In genomic region chr11:78886693-78887092, GRCm38 (mm10) we compare ENCODE assay signal across 8 mouse cellular contexts. TPM values are rescaled to one million over a fixed set of nuclear protein-coding genes. Genes with fewer than 3 reads are reported as not detected.
DNase-seq lines count a peak whose midpoint lies in the region; ATAC-seq lines count a peak whose summit lies in the region.

No protein-coding gene starts in this region.

- no peaks in the 10 kb centered on the region for H3K27me3 ChIP-seq in forebrain, embryonic 12.5 days
- H3K27me3 ChIP-seq in limb, embryonic 11.5 days (ENCODE audit: control insufficient read depth, insufficient read depth, low read length): no peaks in the 10 kb centered on the region

- peaks cover 19% of the 10 kb centered on the region for H3K4me1 ChIP-seq in forebrain, embryonic 12.5 days
- H3K4me1 ChIP-seq in limb, embryonic 11.5 days (ENCODE audit: control insufficient read depth, insufficient read depth, low read length): peaks cover 4% of the 10 kb centered on the region; the same call in 1 of the 2 replicates

- H3K27ac ChIP-seq in forebrain, embryonic 12.5 days: peak overlapping the region; percentile 88
- peak overlapping the region; percentile 70 for H3K27ac ChIP-seq in limb, embryonic 11.5 days (replicated peaks; ENCODE audit: low read depth, low read length)

- no peak overlapping the region for H3K4me3 ChIP-seq in forebrain, embryonic 12.5 days (replicated peaks)
- no peak overlapping the region for H3K4me3 ChIP-seq in limb, embryonic 11.5 days (ENCODE audit: low read depth, low read length)

- 15% methylated on average over 1 of the region's 1 CpGs for WGBS in forebrain, embryonic 12.5 days
- 56% methylated on average over 1 of the region's 1 CpGs for WGBS in limb, embryonic 11.5 days

- no peak overlapping the region for H3K9ac ChIP-seq in forebrain, embryonic 12.5 days
- H3K9ac ChIP-seq in limb, embryonic 11.5 days (ENCODE audit: low read length): no peak overlapping the region

- ATAC-seq in cerebellum, adult (ENCODE audit: insufficient number of reproducible peaks, low FRiP score, low TSS enrichment): no peak
- ATAC-seq in forebrain, embryonic 12.5 days (ENCODE audit: low FRiP score): no peak; the same call in 1 of the 2 replicates
- ATAC-seq in limb, embryonic 11.5 days (ENCODE audit: insufficient number of reproducible peaks, low FRiP score, low TSS enrichment, low read depth): no peak

- H3K9me3 ChIP-seq in forebrain, embryonic 12.5 days: no peaks in the 10 kb centered on the region
- no peaks in the 10 kb centered on the region for H3K9me3 ChIP-seq in limb, embryonic 11.5 days (ENCODE audit: control insufficient read depth, low read length)

- peak overlapping the region; percentile 10 for H3K4me2 ChIP-seq in forebrain, embryonic 12.5 days
- no peak overlapping the region for H3K4me2 ChIP-seq in limb, embryonic 11.5 days (ENCODE audit: low read depth, severe bottlenecking)

- DNase-seq in cerebellum, postnatal 10 days: peak; percentile 9 to 11
- DNase-seq in 3T3-L1 (ENCODE audit: low read depth, low spot score) (peak; percentile 81), adipocyte (ENCODE audit: low spot score) (no peak)
- peak; percentile 23 for DNase-seq in limb, embryonic 11.5 days (ENCODE audit: low spot score)
- DNase-seq in urinary bladder, postnatal 36 days (ENCODE audit: low spot score in 2 of 2): no peak
- no peak for DNase-seq in thymus, adult 18-20 months

- no peaks in the 10 kb centered on the region for H3K36me3 ChIP-seq in forebrain, embryonic 12.5 days (replicated peaks)
- H3K36me3 ChIP-seq in limb, embryonic 11.5 days (ENCODE audit: control insufficient read depth, insufficient read depth, low read length): no peaks in the 10 kb centered on the region

RNA-seq across cellular contexts. Expression of gene Nos2, which starts 33.9 kb away (rescaled TPM):
- polyA plus RNA-seq in forebrain, embryonic 12.5 days (2016; fragmentation: Nextera tagmentation; extraction: Ambion mirVana): 0.65 and 0.74 TPM in 2 replicates
- polyA plus RNA-seq in limb, embryonic 11.5 days (2014; fragmentation: Nextera tagmentation; extraction: Ambion mirVana): 0.92 and 0.95 TPM in 2 replicates

Comparison
In these comparisons a context has a peak if more than half of its experiments do, and no peak if none do; other contexts are left out.
1. DNase-seq: peak in cerebellum, postnatal 10 days (2 of 2), 3T3-L1 (single experiment) and limb, embryonic 11.5 days (single experiment); none in adipocyte (single experiment), urinary bladder, postnatal 36 days (0 of 2) and thymus, adult 18-20 months (0 of 2).